Comparison of ENCODE assay signal across 7 mouse cellular contexts in the genomic region with DNA sequence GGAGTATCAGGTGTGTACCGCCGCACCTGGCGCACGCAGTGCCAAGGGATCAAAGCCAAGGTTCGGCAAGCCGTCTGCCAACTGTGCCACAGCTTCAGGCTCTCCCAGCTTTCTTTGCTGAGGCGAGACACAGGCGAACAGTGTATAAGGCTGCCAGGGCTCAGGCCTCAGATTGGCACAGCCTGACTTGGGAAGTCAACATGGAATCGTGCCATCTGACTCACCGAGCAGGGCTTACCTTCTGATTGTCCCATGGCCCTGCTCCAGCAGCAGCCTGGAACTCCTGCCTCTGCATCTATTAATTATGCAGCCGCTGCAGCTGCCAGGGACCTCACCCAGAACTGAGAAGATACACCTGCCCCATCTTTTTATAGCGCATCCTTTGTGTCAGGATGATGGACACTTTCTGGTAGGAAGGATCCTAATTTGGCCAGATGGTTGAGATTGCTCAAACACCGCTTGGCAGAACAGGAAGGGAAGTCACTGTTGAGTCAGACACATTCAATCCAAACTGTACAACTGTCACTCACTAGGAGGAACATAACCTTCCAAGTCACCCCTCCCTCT. TPM values are rescaled to one million over a fixed set of nuclear protein-coding genes. Genes with fewer than 3 reads are reported as not detected.
DNase-seq lines count a peak whose midpoint lies in the region; ATAC-seq lines count a peak whose summit lies in the region.

No protein-coding gene starts in this region.

- H3K4me2 ChIP-seq in limb, embryonic 15.5 days = no peak overlapping the region

- no peak overlapping the region for H3K4me3 ChIP-seq in limb, embryonic 15.5 days
- no peak overlapping the region for H3K4me3 ChIP-seq in limb, embryonic 10.5 days

- H3K27me3 ChIP-seq in limb, embryonic 15.5 days = no peaks in the 10 kb centered on the region
- H3K27me3 ChIP-seq in limb, embryonic 10.5 days (ENCODE audit: low read depth, poor library complexity, severe bottlenecking) = no peaks in the 10 kb centered on the region

- WGBS in limb, embryonic 15.5 days = 71% methylated on average over 13 of the region's 13 CpGs
- 90% methylated on average over 13 of the region's 13 CpGs for WGBS in limb, embryonic 10.5 days

- H3K36me3 ChIP-seq in limb, embryonic 15.5 days = no peaks in the 10 kb centered on the region
- H3K36me3 ChIP-seq in limb, embryonic 10.5 days = no peaks in the 10 kb centered on the region

- H3K9ac ChIP-seq in limb, embryonic 15.5 days = no peak overlapping the region

- peak; percentile 43; the same call in 1 of the 2 replicates for ATAC-seq in limb, embryonic 15.5 days (ENCODE audit: insufficient number of reproducible peaks, low FRiP score, low TSS enrichment, low read depth)
- no peak for ATAC-seq in inflammation-experienced regulatory T-cells, adult 6 months

- no peak overlapping the region for H3K27ac ChIP-seq in limb, embryonic 15.5 days
- H3K27ac ChIP-seq in limb, embryonic 10.5 days = no peak overlapping the region

- no peaks in the 10 kb centered on the region for H3K9me3 ChIP-seq in limb, embryonic 15.5 days
- H3K9me3 ChIP-seq in limb, embryonic 10.5 days (replicated peaks) = no peaks in the 10 kb centered on the region

- no peaks in the 10 kb centered on the region; the same call in 1 of the 2 replicates for H3K4me1 ChIP-seq in limb, embryonic 15.5 days
- no peaks in the 10 kb centered on the region for H3K4me1 ChIP-seq in limb, embryonic 10.5 days

- no peak for DNase-seq in limb, embryonic 10.5 days (ENCODE audit: low spot score)
- DNase-seq in adrenal gland, adult 18-20 months (ENCODE audit: low spot score in 2 of 2) = peak; percentile 45 to 67
- peak; percentile 89 to 90 for DNase-seq in cerebellum, postnatal 10 days
- DNase-seq in layer of hippocampus, adult 9-10 months (ENCODE audit: low spot score) = peak; percentile 55
- DNase-seq in thymus, postnatal 10 days (ENCODE audit: low spot score in 2 of 2) = no peak

RNA-seq across cellular contexts. Expression of a gene that starts 26.9 kb away (rescaled TPM):
- 159 and 162 TPM in 2 replicates for polyA plus RNA-seq in limb, embryonic 15.5 days (2015; fragmentation: Nextera tagmentation; extraction: Ambion mirVana)
- 631 and 705 TPM in 2 replicates for polyA plus RNA-seq in limb, embryonic 10.5 days (2016; fragmentation: Nextera tagmentation; extraction: Ambion mirVana)
- 1 to 10 TPM; 4.6 to 5.1 TPM for total RNA-seq in adrenal gland, adult 18-20 months (2021)
- polyA plus RNA-seq in inflammation-experienced regulatory T-cells, adult 6 months (2017; shearing (Covaris generic)) = 100 to 1,000 TPM in 1 of 3 experiments, 10 to 100 TPM in 2; 41.3 to 492 (median 44.8) TPM

RNA-seq across cellular contexts. Expression of a gene that starts 53.3 kb away (rescaled TPM):
- polyA plus RNA-seq in limb, embryonic 15.5 days (2015; fragmentation: Nextera tagmentation; extraction: Ambion mirVana) = 6.7 and 8.1 TPM in 2 replicates
- 0.21 TPM in 1 of 2 replicates, not detected in the other for polyA plus RNA-seq in limb, embryonic 10.5 days (2016; fragmentation: Nextera tagmentation; extraction: Ambion mirVana)
- total RNA-seq in adrenal gland, adult 18-20 months (2021) = 1 to 10 TPM; 3.9 to 6.2 TPM
- polyA plus RNA-seq in inflammation-experienced regulatory T-cells, adult 6 months (2017; shearing (Covaris generic)) = not detected

Comparison
In these comparisons a context has a peak if more than half of its experiments do, and no peak if none do; other contexts are left out.
1. DNase-seq: peak in adrenal gland, adult 18-20 months (2 of 2), cerebellum, postnatal 10 days (2 of 2) and layer of hippocampus, adult 9-10 months (single experiment); none in limb, embryonic 10.5 days (single experiment) and thymus, postnatal 10 days (0 of 2).